Mouse (Mus musculus) liver, postnatal 0 days (tissue): ENCODE measurements around the gene Rps6kb1. TPM values are rescaled to one million over a fixed set of nuclear protein-coding genes. Genes with fewer than 3 reads are reported as not detected.

Experiments used
- ATAC-seq: fragments of 200-750 bp; cut with Nextera tagmentation; 2 replicates; pipeline ENCODE4 v1.8.0; 2017; ENCODE audit warnings: mild to moderate bottlenecking, moderate library complexity
- DNase-seq: peaks from one replicate; pipeline ENCODE4 v3.0.0-alpha.2; 2016
- H3K27ac ChIP-seq: fragments of 300-500 bp; sonication (generic); 2 replicates; pipeline ENCODE4 v1.5.1; 2014; ENCODE audit warnings: antibody characterized with exemption, moderate library complexity, mild to moderate bottlenecking, low read depth
- H3K27me3 ChIP-seq: fragments of 300-500 bp; sonication (generic); 2 replicates; pipeline ENCODE4 v1.6.1; 2014; ENCODE audit warnings: low read length, control low read depth, mixed read lengths; ENCODE audit not compliant: insufficient read depth
- H3K36me3 ChIP-seq: fragments of 300-500 bp; sonication (generic); replicated peaks from 2 replicates; pipeline ENCODE4 v1.6.1; 2014; ENCODE audit warnings: mild to moderate bottlenecking, control low read depth, low read length, moderate library complexity, mixed read lengths; ENCODE audit not compliant: insufficient read depth
- H3K4me1 ChIP-seq: fragments of 300-500 bp; sonication (generic); 2 replicates; pipeline ENCODE4 v1.6.1; 2014; ENCODE audit warnings: antibody characterized with exemption, mild to moderate bottlenecking, control low read depth; ENCODE audit not compliant: insufficient read depth
- H3K4me2 ChIP-seq: fragments of 300-500 bp; sonication (generic); 2 replicates; pipeline ENCODE4 v1.6.1; 2014; ENCODE audit warnings: low read depth, mild to moderate bottlenecking, low read length, moderate library complexity, mixed read lengths
- H3K4me3 ChIP-seq: fragments of 300-500 bp; sonication (generic); 2 replicates; pipeline ENCODE4 v1.5.1; 2014; ENCODE audit warnings: low read depth, low read length
- H3K9ac ChIP-seq: fragments of 300-500 bp; sonication (generic); replicated peaks from 2 replicates; pipeline ENCODE4 v1.6.1; 2014; ENCODE audit warnings: mild to moderate bottlenecking, moderate library complexity
- H3K9me3 ChIP-seq: fragments of 300-500 bp; sonication (generic); 2 replicates; pipeline ENCODE4 v1.6.1; 2016; ENCODE audit warnings: mild to moderate bottlenecking, control low read depth, low read length, mixed read lengths
- CTCF ChIP-seq: sonication (generic); IDR thresholded peaks from 2 replicates; pipeline ENCODE4 v1.5.1; 2016; ENCODE audit warnings: antibody characterized with exemption, low read depth
- EP300 ChIP-seq: IDR thresholded peaks from 2 replicates; pipeline ENCODE4 v1.6.1; 2016; ENCODE audit warnings: antibody characterized with exemption, low read depth, mild to moderate bottlenecking
- WGBS: fragments of 180-500 bp; shearing (Covaris S2); extraction: QIAGEN DNeasy Blood & Tissue Kit; methylation state at CpG from one replicate; pipeline ENCODE4 v1.1.7; 2014; ENCODE audit not compliant: insufficient replicate concordance; 5-methylcytosine and 5-hydroxymethylcytosine counted together
- polyA plus RNA-seq: library from polyadenylated mRNA; unstranded; fragments of >200 nt; fragmentation: Nextera tagmentation; extraction: Ambion mirVana; gene quantifications from 2 replicates; pipeline ENCODE4 v1.2.1, GENCODE M21; 2015

Rps6kb1 gene
- polyA plus RNA-seq, 1 experiment from 2014 or later = 23.6 TPM

GRCm38 (mm10) chr11:86497356-86497755 is 47.2 kb downstream of the Rps6kb1 start:
- ATAC-seq (no peak), DNase-seq (no peak)
- Histone ChIP-seq H3K27ac (no peak overlapping the region), H3K4me3 (no peak overlapping the region), H3K9ac (no peak overlapping the region), H3K4me1 (no peaks in the 10 kb centered on the region), H3K9me3 (no peaks in the 10 kb centered on the region), H3K36me3 (peaks cover 44% of the 10 kb centered on the region), H3K27me3 (no peaks in the 10 kb centered on the region), H3K4me2 (no peak overlapping the region)
- TF ChIP-seq CTCF (no peak), EP300 (no peak)
- 91% methylated on average over 1 of the region's 1 CpGs for WGBS

GRCm38 (mm10) chr11:86490782-86491181 is 53.8 kb downstream of the Rps6kb1 start:
- Histone ChIP-seq H3K9me3 (no peaks in the 10 kb centered on the region), H3K4me1 (peaks cover 3% of the 10 kb centered on the region), H3K36me3 (peaks cover 36% of the 10 kb centered on the region), H3K9ac (no peak overlapping the region), H3K4me2 (no peak overlapping the region), H3K27me3 (no peaks in the 10 kb centered on the region), H3K27ac (no peak overlapping the region), H3K4me3 (no peak overlapping the region)
- WGBS = 89% methylated on average over 1 of the region's 1 CpGs
- TF ChIP-seq EP300 = no peak
- no peak for TF ChIP-seq CTCF
- DNase-seq (no peak), ATAC-seq (no peak)

GRCm38 (mm10) chr11:86484910-86485510 is 59.6 kb downstream of the Rps6kb1 start:
- Histone ChIP-seq H3K4me1 (peaks cover 8% of the 10 kb centered on the region), H3K27me3 (no peaks in the 10 kb centered on the region), H3K9me3 (no peaks in the 10 kb centered on the region), H3K4me2 (peak overlapping the region; percentile 97), H3K36me3 (peaks cover 9% of the 10 kb centered on the region), H3K9ac (peak overlapping the region; percentile 82), H3K27ac (peak overlapping the region; percentile 88), H3K4me3 (peak overlapping the region; percentile 76)
- TF ChIP-seq CTCF = no peak
- TF ChIP-seq EP300 = no peak
- ATAC-seq (peak; percentile 19), DNase-seq (peak; percentile 58)
- WGBS = under 1% methylated on average over 25 of the region's 25 CpGs

- Histone ChIP-seq H3K27me3 (no peaks in the 10 kb centered on the region), H3K9me3 (no peaks in the 10 kb centered on the region), H3K9ac (peak within 1 kb of the TSS; percentile 82), H3K4me1 (peaks cover 8% of the 10 kb centered on the region), H3K4me2 (peak within 1 kb of the TSS; percentile 97), H3K36me3 (peaks cover 4% of the 10 kb centered on the region), H3K4me3 (peak within 1 kb of the TSS; percentile 76), H3K27ac (peak within 1 kb of the TSS; percentile 94)
- whole genome bisulfite sequencing = under 1% methylated on average over 58 of the region's 68 CpGs
- ATAC-seq (peak; percentile 98), DNase-seq (peak; percentile 100)
- TF ChIP-seq EP300 (peak; percentile 39; the same call in 1 of the 2 replicates), CTCF (peak; percentile 39)
These were observed 60.3 kb downstream of the Rps6kb1 start, which contains the start of gene Rnft1 for GRCm38 (mm10) chr11:86484101-86484868. Gene Rnft1 (plus strand): TSS chr11:86484657.

- TF ChIP-seq CTCF (no peak), EP300 (no peak)
- H3K4me3 ChIP-seq = no peak overlapping the region
- 0 out of 2 replicates have a peak overlapping the region, but pooled peaks have one; percentile 51 for H3K4me2 ChIP-seq
- H3K27ac ChIP-seq = no peak overlapping the region
- 64% methylated on average over 3 of the region's 3 CpGs for WGBS
- DNase-seq = no peak
- no peaks in the 10 kb centered on the region for H3K36me3 ChIP-seq
- H3K9me3 ChIP-seq = no peaks in the 10 kb centered on the region
- no peak overlapping the region for H3K9ac ChIP-seq
- no peak for ATAC-seq
- peaks cover 3% of the 10 kb centered on the region; the same call in 1 of the 2 replicates for H3K4me1 ChIP-seq
- H3K27me3 ChIP-seq = no peaks in the 10 kb centered on the region
These were observed 71.0 kb downstream of the Rps6kb1 start for GRCm38 (mm10) chr11:86473576-86473975.

GRCm38 (mm10) chr11:86472771-86473171 is 71.8 kb downstream of the Rps6kb1 start:
- no peak for DNase-seq
- TF ChIP-seq EP300 = no peak
- TF ChIP-seq CTCF = no peak

More at GRCm38 (mm10) chr11:86472771-86473171, 71.8 kb downstream of the Rps6kb1 start:
- H3K36me3 ChIP-seq = no peaks in the 10 kb centered on the region
- no peak overlapping the region for H3K9ac ChIP-seq
- no peak overlapping the region for H3K27ac ChIP-seq
- WGBS = 23% methylated on average over 7 of the region's 7 CpGs
- H3K4me3 ChIP-seq = no peak overlapping the region
- no peaks in the 10 kb centered on the region for H3K9me3 ChIP-seq
- H3K4me2 ChIP-seq = peak overlapping the region; percentile 51
- H3K4me1 ChIP-seq = peaks cover 3% of the 10 kb centered on the region; the same call in 1 of the 2 replicates
- H3K27me3 ChIP-seq = no peaks in the 10 kb centered on the region
- no peak for ATAC-seq
